8 mouse cellular contexts compared by ENCODE assay signal in the genomic region with DNA sequence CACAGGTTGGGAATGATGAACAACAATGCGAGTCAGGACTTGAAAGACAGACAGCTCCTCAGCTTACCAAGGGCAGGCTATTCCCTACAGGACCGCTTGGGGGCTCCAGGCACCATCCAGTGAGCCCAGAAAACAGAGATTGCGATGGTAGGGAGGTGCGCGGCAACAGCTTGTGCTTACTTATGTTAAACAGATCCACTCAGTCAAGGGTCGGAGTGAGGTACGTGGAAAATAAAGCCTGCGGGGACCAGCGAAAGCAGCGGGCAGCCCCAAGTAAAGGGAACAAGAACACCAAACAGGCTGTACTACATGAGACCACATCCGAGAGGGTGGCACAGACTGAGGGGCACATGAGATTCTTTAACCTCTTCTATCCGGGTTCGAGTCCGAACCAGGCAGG. TPM values are rescaled to one million over a fixed set of nuclear protein-coding genes. Genes with fewer than 3 reads are reported as not detected.
A peak's percentile ranks its signal among the peaks of the same experiment; 100 is the strongest.
DNase-seq lines count a peak whose midpoint lies in the region; ATAC-seq and TF ChIP-seq lines count a peak whose summit lies in the region.

No protein-coding gene starts in this region.

- H3K4me3 ChIP-seq in hindbrain, embryonic 16.5 days (ENCODE audit: low read length) = peak overlapping the region; percentile 71
- H3K4me3 ChIP-seq in left cerebral cortex, adult 2 months = peak overlapping the region; percentile 60

- WGBS in hindbrain, embryonic 16.5 days = 2% methylated on average over 14 of the region's 14 CpGs

- peak; percentile 82 for ATAC-seq in hindbrain, embryonic 16.5 days
- peak; percentile 77 for ATAC-seq in megakaryocyte, adult 5-6 weeks (ENCODE audit: poor library complexity, severe bottlenecking)

- DNase-seq in T-cell, adult 2 months (ENCODE audit: low spot score) = peak; percentile 87
- peak; percentile 91 to 93 for DNase-seq in cerebellum, postnatal 36 days
- DNase-seq in frontal cortex, postnatal 36 days (ENCODE audit: low spot score in 2 of 2) = peak; percentile 85 to 91
- peak; percentile 86 for DNase-seq in left cerebral cortex, adult 2 months (ENCODE audit: extremely low spot score in 1 of 2, low spot score in 2 of 2)
- DNase-seq in right cerebral cortex, adult 2 months (ENCODE audit: low spot score in 2 of 2) = peak; percentile 90 to 94
- peak; percentile 88 for DNase-seq in urinary bladder, postnatal 14 days (ENCODE audit: low spot score)

- intact Hi-C loops in left cerebral cortex, adult 2 months (cut with DNase I) = loop anchor here (1.0 to 5.0 kb wide), 6 partner anchors 30 to 411 kb away; a partner anchor contains a TSS

- peak overlapping the region; percentile 72 for H3K4me2 ChIP-seq in hindbrain, embryonic 16.5 days (ENCODE audit: low read length)

- peak; percentile 99 for TF ChIP-seq CTCF in left cerebral cortex, adult 2 months (IDR thresholded peaks at IDR 0.05)

- peaks cover 8% of the 10 kb centered on the region for H3K4me1 ChIP-seq in hindbrain, embryonic 16.5 days (ENCODE audit: control insufficient read depth, insufficient read depth, low read depth, low read length)

- H3K9ac ChIP-seq in hindbrain, embryonic 16.5 days (ENCODE audit: low read depth, low read length) = peak overlapping the region; percentile 94

- no peaks in the 10 kb centered on the region for H3K9me3 ChIP-seq in hindbrain, embryonic 16.5 days (ENCODE audit: control insufficient read depth, low read length)

- peak overlapping the region; percentile 96 for H3K27ac ChIP-seq in hindbrain, embryonic 16.5 days (ENCODE audit: low read depth, low read length)
- H3K27ac ChIP-seq in left cerebral cortex, adult 2 months = peak overlapping the region; percentile 96

- H3K36me3 ChIP-seq in hindbrain, embryonic 16.5 days (ENCODE audit: control insufficient read depth, insufficient read depth, low read length) = peaks cover 6% of the 10 kb centered on the region; the same call in 1 of the 2 replicates

- no peaks in the 10 kb centered on the region for H3K27me3 ChIP-seq in hindbrain, embryonic 16.5 days (replicated peaks; ENCODE audit: control insufficient read depth, insufficient read depth, low read length)

RNA-seq across cellular contexts. Expression of a gene that starts 0.4 kb away (rescaled TPM):
- 380 and 389 TPM in 2 replicates for polyA plus RNA-seq in hindbrain, embryonic 16.5 days (2015; fragmentation: Nextera tagmentation; extraction: Ambion mirVana)
- total RNA-seq in left cerebral cortex, adult 2 months (2021) = 10 to 100 TPM; 72.8 to 77.8 TPM
- total RNA-seq in megakaryocyte, adult 5-6 weeks (2015) = 87.9 and 88.9 TPM in 2 replicates
- total RNA-seq in megakaryocyte, adult 5-6 weeks (2017) = 55.7 and 56.1 TPM in 2 replicates

RNA-seq across cellular contexts. Expression of a gene that starts 16.0 kb away (rescaled TPM):
- polyA plus RNA-seq in hindbrain, embryonic 16.5 days (2015; fragmentation: Nextera tagmentation; extraction: Ambion mirVana) = not detected in 2 replicates
- under 1 TPM in 1 of 2 experiments, not detected in 1; 0.11 TPM for total RNA-seq in left cerebral cortex, adult 2 months (2021)
- not detected in 2 replicates for total RNA-seq in megakaryocyte, adult 5-6 weeks (2015)
- not detected in 2 replicates for total RNA-seq in megakaryocyte, adult 5-6 weeks (2017)

RNA-seq across cellular contexts. Expression of a gene that starts 26.4 kb away (rescaled TPM):
- polyA plus RNA-seq in hindbrain, embryonic 16.5 days (2015; fragmentation: Nextera tagmentation; extraction: Ambion mirVana) = 0.21 and 0.35 TPM in 2 replicates
- under 1 TPM; 0.25 to 0.26 TPM for total RNA-seq in left cerebral cortex, adult 2 months (2021)
- total RNA-seq in megakaryocyte, adult 5-6 weeks (2015) = not detected in 2 replicates
- not detected in 2 replicates for total RNA-seq in megakaryocyte, adult 5-6 weeks (2017)

RNA-seq across cellular contexts. Expression of a gene that starts 29.8 kb away (rescaled TPM):
- 5.4 and 9.7 TPM in 2 replicates for polyA plus RNA-seq in hindbrain, embryonic 16.5 days (2015; fragmentation: Nextera tagmentation; extraction: Ambion mirVana)
- total RNA-seq in left cerebral cortex, adult 2 months (2021) = 1,000 to 10,000 TPM; 1,380 to 1,388 TPM
- not detected in 2 replicates for total RNA-seq in megakaryocyte, adult 5-6 weeks (2015)
- not detected in 2 replicates for total RNA-seq in megakaryocyte, adult 5-6 weeks (2017)

RNA-seq across cellular contexts. Expression of a gene that starts 33.2 kb away (rescaled TPM):
- 0.26 TPM in 2 replicates for polyA plus RNA-seq in hindbrain, embryonic 16.5 days (2015; fragmentation: Nextera tagmentation; extraction: Ambion mirVana)
- not detected for total RNA-seq in left cerebral cortex, adult 2 months (2021)
- not detected in 2 replicates for total RNA-seq in megakaryocyte, adult 5-6 weeks (2015)
- not detected in 2 replicates for total RNA-seq in megakaryocyte, adult 5-6 weeks (2017)

Comparison
In these comparisons a context has a peak if more than half of its experiments do, and no peak if none do; other contexts are left out.
1. Peak in every context shown above with its lines: DNase-seq, ATAC-seq, H3K4me3 ChIP-seq and H3K27ac ChIP-seq.